Mouse (Mus musculus) thymus, postnatal 4 days (tissue): ENCODE results near the gene Prss35.

Experiments used
- DNase-seq: peaks from one replicate; pipeline ENCODE4 v3.0.0; 2021

Gene Prss35

GRCm38 (mm10) chr9:86800600-86801163 lies 57.2 kb downstream of the Prss35 start:
- DNase-seq = no peak
